Mouse (Mus musculus): Measurements from ENCODE around the gene Slc24a1. TPM values are rescaled to one million over a fixed set of nuclear protein-coding genes. Genes with fewer than 3 reads are reported as not detected.

The Slc24a1 gene
- polyA plus RNA-seq, 1 experiment: not detected

- H3K27me3 ChIP-seq (ENCODE audit: control insufficient read depth, insufficient read depth, insufficient read length): peaks cover 20% of the 10 kb centered on the region
- no peaks in the 10 kb centered on the region for H3K79me2 ChIP-seq (ENCODE audit: control insufficient read depth, insufficient read depth)
- H3K36me3 ChIP-seq (ENCODE audit: control insufficient read depth, insufficient read depth): no peaks in the 10 kb centered on the region
- H3ac ChIP-seq (ENCODE audit: control insufficient read depth, insufficient read length, low read depth): no peak overlapping the region
- peak; percentile 49 for TF ChIP-seq CTCF (IDR thresholded peaks at IDR 0.05; ENCODE audit: control insufficient read depth, insufficient read depth, insufficient read length)
- TF ChIP-seq USF1 (IDR thresholded peaks at IDR 0.05; ENCODE audit: low read depth): no peak
- no peaks in the 10 kb centered on the region for H3K79me3 ChIP-seq (ENCODE audit: low read depth)
- no peak overlapping the region for H3K4me3 ChIP-seq (ENCODE audit: insufficient read depth, poor library complexity, severe bottlenecking)
Measured at GRCm38 (mm10) chr9:64936508-64936907, 14.9 kb downstream of the Slc24a1 start.

DNA sequence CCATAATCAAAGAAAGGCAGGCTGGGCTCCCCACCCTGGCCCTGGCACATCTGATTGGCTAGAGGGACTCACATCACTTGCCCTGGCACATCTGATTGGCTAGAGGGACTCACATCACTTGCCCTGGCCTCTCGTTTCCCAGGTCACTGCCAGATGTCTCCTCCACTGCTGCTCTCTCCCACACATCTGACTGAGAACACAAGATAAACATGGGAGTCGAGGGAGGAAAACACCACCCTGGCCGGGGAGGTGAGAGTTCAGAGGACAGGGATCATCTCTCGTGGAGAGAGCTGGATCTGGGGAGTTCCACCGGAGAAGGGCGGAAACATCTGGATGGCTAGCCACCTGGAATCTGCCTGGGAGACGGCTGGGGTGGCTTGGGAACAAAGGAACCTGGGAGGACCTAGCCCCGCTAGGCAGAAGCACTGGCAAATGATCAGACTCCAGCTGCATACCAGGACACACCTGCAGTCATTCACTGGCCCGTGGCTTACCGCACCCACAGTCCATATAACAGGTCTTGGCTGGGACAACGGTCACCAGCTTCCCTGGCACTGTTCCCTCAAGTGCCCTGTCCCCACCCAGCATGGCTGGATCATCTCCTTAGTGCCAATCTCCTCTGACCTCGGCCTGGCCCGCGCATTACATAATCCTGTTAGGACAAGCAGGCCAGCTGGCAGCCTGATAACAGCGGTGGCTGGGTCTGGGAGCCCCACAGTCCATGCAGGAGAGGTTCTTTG is 17.2 kb downstream of the Slc24a1 start:
- H3K36me3 ChIP-seq (ENCODE audit: control insufficient read depth, insufficient read depth): no peaks in the 10 kb centered on the region
- H3ac ChIP-seq (ENCODE audit: control insufficient read depth, insufficient read length, low read depth): no peak overlapping the region
- TF ChIP-seq MAX (IDR thresholded peaks at IDR 0.05) (no peak), USF1 (IDR thresholded peaks at IDR 0.05; ENCODE audit: low read depth) (no peak), MYOD1 (IDR thresholded peaks at IDR 0.05; ENCODE audit: control insufficient read depth, insufficient read length, low read depth) (no peak)
- no peaks in the 10 kb centered on the region for H3K79me3 ChIP-seq (ENCODE audit: low read depth)
- H3K79me2 ChIP-seq (ENCODE audit: control insufficient read depth, insufficient read depth): no peaks in the 10 kb centered on the region
- H3K27me3 ChIP-seq (ENCODE audit: control insufficient read depth, insufficient read depth, insufficient read length): peaks cover 20% of the 10 kb centered on the region
- no peak overlapping the region for H3K4me3 ChIP-seq (ENCODE audit: insufficient read depth, poor library complexity, severe bottlenecking)

DNA sequence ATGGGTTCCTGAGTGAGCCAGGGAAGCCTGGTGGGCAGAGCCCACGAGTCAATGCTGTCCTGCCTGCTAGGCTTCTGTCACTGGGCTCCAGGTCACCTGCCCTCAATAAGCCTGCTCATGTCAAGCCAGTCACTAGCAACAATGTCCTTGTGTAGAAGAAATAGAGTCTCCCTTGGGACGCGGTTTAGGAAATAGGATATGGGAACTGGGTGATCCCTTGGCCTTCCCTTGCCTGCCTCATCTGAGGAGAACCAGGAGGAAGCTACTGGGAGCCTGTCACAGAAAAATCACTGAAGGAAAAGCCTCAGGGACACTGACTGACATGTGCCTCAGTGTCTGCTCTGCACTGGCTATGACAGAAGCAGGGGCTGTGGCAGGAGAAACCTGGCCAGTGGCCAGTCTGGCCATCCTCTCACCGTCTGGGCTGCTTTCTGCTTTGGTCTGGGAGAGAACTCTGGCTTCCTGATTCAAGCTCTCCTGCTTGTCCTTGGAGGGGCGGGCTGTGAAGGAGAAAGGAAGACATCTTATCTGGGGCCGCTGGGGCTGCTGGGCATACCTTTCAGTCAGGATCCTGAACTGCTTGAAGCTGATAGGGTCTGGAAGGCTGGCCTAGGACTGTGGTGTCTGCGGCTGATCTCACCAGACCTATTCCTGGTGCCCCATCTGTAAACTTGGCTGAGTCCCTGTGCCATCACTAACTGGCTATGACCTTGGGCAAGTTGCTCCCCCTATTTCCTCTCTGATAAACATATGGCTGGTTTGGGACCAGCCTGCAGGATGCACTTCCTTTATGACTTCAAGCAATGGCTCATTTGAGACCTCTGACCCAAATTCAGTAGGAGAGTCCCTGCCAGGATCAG is 19.4 kb downstream of the Slc24a1 start:
- Histone ChIP-seq H3K27me3 (ENCODE audit: control insufficient read depth, insufficient read depth, insufficient read length) (peaks cover 20% of the 10 kb centered on the region), H3K36me3 (ENCODE audit: control insufficient read depth, insufficient read depth) (no peaks in the 10 kb centered on the region), H3ac (ENCODE audit: control insufficient read depth, insufficient read length, low read depth) (no peak overlapping the region), H3K79me3 (ENCODE audit: low read depth) (no peaks in the 10 kb centered on the region), H3K79me2 (ENCODE audit: control insufficient read depth, insufficient read depth) (no peaks in the 10 kb centered on the region), H3K4me3 (ENCODE audit: insufficient read depth, poor library complexity, severe bottlenecking) (no peak overlapping the region)
- no peak for TF ChIP-seq CTCF (IDR thresholded peaks at IDR 0.05; ENCODE audit: control insufficient read depth, insufficient read depth, insufficient read length)
- no peak for TF ChIP-seq MYOG (IDR thresholded peaks at IDR 0.05; ENCODE audit: control insufficient read depth, extremely low read depth, insufficient read length)
- TF ChIP-seq MYOD1 (IDR thresholded peaks at IDR 0.05; ENCODE audit: control insufficient read depth, insufficient read length, low read depth): no peak
- TF ChIP-seq CEBPB (IDR thresholded peaks at IDR 0.05; ENCODE audit: low read depth): no peak
- TF ChIP-seq MAX (IDR thresholded peaks at IDR 0.05): no peak
- TF ChIP-seq FOSL1 (IDR thresholded peaks at IDR 0.05; ENCODE audit: insufficient read depth, low read length, poor library complexity, severe bottlenecking): no peak
- no peak for TF ChIP-seq USF1 (IDR thresholded peaks at IDR 0.05; ENCODE audit: low read depth)

GRCm38 (mm10) chr9:64930256-64930655 is 21.2 kb downstream of the Slc24a1 start:
- Histone ChIP-seq H3K27me3 (ENCODE audit: control insufficient read depth, insufficient read depth, insufficient read length) (peaks cover 17% of the 10 kb centered on the region), H3K79me3 (ENCODE audit: low read depth) (no peaks in the 10 kb centered on the region)
- no peak for TF ChIP-seq MYOD1 (IDR thresholded peaks at IDR 0.05; ENCODE audit: control insufficient read depth, insufficient read length, low read depth)
- TF ChIP-seq FOSL1 (IDR thresholded peaks at IDR 0.05; ENCODE audit: insufficient read depth, low read length, poor library complexity, severe bottlenecking): no peak

DNA sequence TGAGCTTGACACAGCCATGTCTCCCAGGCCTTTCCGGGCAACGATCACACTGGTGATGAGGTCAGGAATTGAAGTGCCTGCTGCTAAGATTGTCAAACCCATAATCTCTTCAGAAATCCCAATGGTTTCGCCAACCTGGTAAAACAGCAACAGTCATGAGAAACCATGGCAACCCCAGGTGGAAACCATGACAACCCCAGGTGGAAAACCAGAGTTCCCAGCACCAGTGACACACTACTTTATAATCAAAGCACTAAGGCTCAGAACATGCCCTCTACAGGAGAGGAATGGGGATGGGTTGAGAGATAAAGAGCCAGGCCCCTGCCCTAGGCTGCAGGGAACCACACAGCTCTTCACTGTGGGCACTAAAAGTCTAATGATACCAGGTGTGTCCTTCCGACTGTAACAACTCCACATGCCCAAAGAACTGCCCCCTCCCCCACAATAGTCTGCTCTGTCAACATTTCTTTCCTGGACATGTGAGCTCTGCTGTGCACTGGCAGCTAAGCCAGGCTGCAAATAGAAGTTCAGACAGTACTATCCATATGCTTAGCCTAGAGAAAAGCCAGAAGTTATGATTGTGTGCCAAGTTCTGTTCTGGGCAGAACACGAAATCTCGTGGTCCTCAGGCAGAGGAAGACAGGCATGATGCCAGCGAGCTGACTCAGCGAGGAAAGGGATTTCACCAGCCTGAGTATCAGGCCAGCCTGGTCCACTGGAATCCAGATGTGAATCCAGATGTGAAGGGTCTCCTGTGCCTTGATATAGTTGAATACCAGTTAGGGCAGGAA is 25.0 kb downstream of the Slc24a1 start:
- H3ac ChIP-seq (ENCODE audit: control insufficient read depth, insufficient read length, low read depth): no peak overlapping the region
- H3K4me3 ChIP-seq (ENCODE audit: insufficient read depth, poor library complexity, severe bottlenecking): no peak overlapping the region
- no peaks in the 10 kb centered on the region for H3K79me3 ChIP-seq (ENCODE audit: low read depth)
- no peaks in the 10 kb centered on the region for H3K79me2 ChIP-seq (ENCODE audit: control insufficient read depth, insufficient read depth)
- H3K36me3 ChIP-seq (ENCODE audit: control insufficient read depth, insufficient read depth): no peaks in the 10 kb centered on the region
- H3K27me3 ChIP-seq (ENCODE audit: control insufficient read depth, insufficient read depth, insufficient read length): peaks cover 4% of the 10 kb centered on the region
- no peak for TF ChIP-seq CEBPB (IDR thresholded peaks at IDR 0.05; ENCODE audit: low read depth)

More at GRCm38 (mm10) chr9:64930256-64930655, 21.2 kb downstream of the Slc24a1 start:
- Histone ChIP-seq H3K79me2 (ENCODE audit: control insufficient read depth, insufficient read depth) (no peaks in the 10 kb centered on the region), H3K4me3 (ENCODE audit: insufficient read depth, poor library complexity, severe bottlenecking) (no peak overlapping the region), H3K36me3 (ENCODE audit: control insufficient read depth, insufficient read depth) (no peaks in the 10 kb centered on the region), H3ac (ENCODE audit: control insufficient read depth, insufficient read length, low read depth) (no peak overlapping the region)

- H3K79me2 ChIP-seq (ENCODE audit: control insufficient read depth, insufficient read depth): no peaks in the 10 kb centered on the region
- H3ac ChIP-seq (ENCODE audit: control insufficient read depth, insufficient read length, low read depth): no peak overlapping the region
- H3K79me3 ChIP-seq (ENCODE audit: low read depth): no peaks in the 10 kb centered on the region
- no peaks in the 10 kb centered on the region for H3K36me3 ChIP-seq (ENCODE audit: control insufficient read depth, insufficient read depth)
- no peak overlapping the region for H3K4me3 ChIP-seq (ENCODE audit: insufficient read depth, poor library complexity, severe bottlenecking)
- H3K27me3 ChIP-seq (ENCODE audit: control insufficient read depth, insufficient read depth, insufficient read length): no peaks in the 10 kb centered on the region
- no peak for TF ChIP-seq CTCF (IDR thresholded peaks at IDR 0.05; ENCODE audit: control insufficient read depth, insufficient read depth, insufficient read length)
- TF ChIP-seq MYOG (IDR thresholded peaks at IDR 0.05; ENCODE audit: control insufficient read depth, extremely low read depth, insufficient read length): no peak
- TF ChIP-seq MAX (IDR thresholded peaks at IDR 0.05): no peak
- no peak for TF ChIP-seq FOSL1 (IDR thresholded peaks at IDR 0.05; ENCODE audit: insufficient read depth, low read length, poor library complexity, severe bottlenecking)
- TF ChIP-seq USF1 (IDR thresholded peaks at IDR 0.05; ENCODE audit: low read depth): no peak
- TF ChIP-seq CEBPB (IDR thresholded peaks at IDR 0.05; ENCODE audit: low read depth): no peak
- no peak for TF ChIP-seq MYOD1 (IDR thresholded peaks at IDR 0.05; ENCODE audit: control insufficient read depth, insufficient read length, low read depth)
Measured at GRCm38 (mm10) chr9:64925771-64926170, 25.6 kb downstream of the Slc24a1 start.

All from C2C12 (cell line).